Mouse (Mus musculus) forebrain, embryonic 11.5 days (tissue): ENCODE results near the gene Pex19. TPM values are rescaled to one million over a fixed set of nuclear protein-coding genes. Genes with fewer than 3 reads are reported as not detected.
A peak's percentile ranks its signal among the peaks of the same experiment; 100 is the strongest.

ENCODE experiments used
- ATAC-seq: fragments of 200-750 bp; cut with Nextera tagmentation; replicated peaks from 2 replicates; pipeline ENCODE4 v1.8.0; 2017; ENCODE audit warnings: moderate TSS enrichment; ENCODE audit not compliant: low FRiP score
- DNase-seq: peaks from one replicate; pipeline ENCODE4 v3.0.0-alpha.2; 2017; ENCODE audit warnings: low spot score
- H3K27ac ChIP-seq: fragments of 300-500 bp; sonication (generic); 2 replicates; pipeline ENCODE4 v1.5.1; 2014; ENCODE audit warnings: low read depth, low read length
- H3K27me3 ChIP-seq: fragments of 300-500 bp; sonication (generic); 2 replicates; pipeline ENCODE4 v1.6.1; 2014; ENCODE audit warnings: mild to moderate bottlenecking, low read length, mixed read lengths; ENCODE audit not compliant: control insufficient read depth, insufficient read depth
- H3K36me3 ChIP-seq: fragments of 300-500 bp; sonication (generic); 2 replicates; pipeline ENCODE4 v1.6.1; 2014; ENCODE audit warnings: mild to moderate bottlenecking, low read length, moderate library complexity, mixed read lengths; ENCODE audit not compliant: control insufficient read depth, insufficient read depth
- H3K4me1 ChIP-seq: fragments of 300-500 bp; sonication (generic); replicated peaks from 2 replicates; pipeline ENCODE4 v1.6.1; 2014; ENCODE audit warnings: low read length, mixed read lengths; ENCODE audit not compliant: control insufficient read depth, insufficient read depth
- H3K4me2 ChIP-seq: fragments of 300-500 bp; sonication (generic); 2 replicates; pipeline ENCODE4 v1.6.1; 2014; ENCODE audit warnings: low read depth, mild to moderate bottlenecking, low read length, moderate library complexity, mixed read lengths; ENCODE audit not compliant: severe bottlenecking
- H3K4me3 ChIP-seq: fragments of 300-500 bp; sonication (generic); 2 replicates; pipeline ENCODE4 v1.5.1; 2014; ENCODE audit warnings: low read depth, low read length
- H3K9ac ChIP-seq: fragments of 300-500 bp; sonication (generic); 2 replicates; pipeline ENCODE4 v1.6.1; 2014; ENCODE audit warnings: low read length
- H3K9me3 ChIP-seq: fragments of 300-500 bp; sonication (generic); 2 replicates; pipeline ENCODE4 v1.6.1; 2016; ENCODE audit warnings: low read length, mixed read lengths; ENCODE audit not compliant: control insufficient read depth
- WGBS: fragments of 180-500 bp; shearing (Covaris S2); extraction: QIAGEN DNeasy Blood & Tissue Kit; methylation state at CpG from one replicate; pipeline ENCODE4 v1.1.7; 2014; 5-methylcytosine and 5-hydroxymethylcytosine counted together
- polyA plus RNA-seq: library from polyadenylated mRNA; unstranded; fragments of >200 nt; fragmentation: Nextera tagmentation; extraction: Ambion mirVana; gene quantifications from 2 replicates; pipeline ENCODE4 v1.2.1, GENCODE M21; 2014

The Pex19 gene
- polyA plus RNA-seq, 1 experiment from 2014 or later = 146 TPM

- Histone ChIP-seq H3K4me3 (peak overlapping the region; percentile 67), H3K9ac (peak overlapping the region; percentile 71; the same call in 1 of the 2 replicates), H3K27me3 (no peaks in the 10 kb centered on the region), H3K9me3 (no peaks in the 10 kb centered on the region), H3K4me2 (peak overlapping the region; percentile 70), H3K36me3 (peaks cover 15% of the 10 kb centered on the region; the same call in 1 of the 2 replicates), H3K4me1 (peaks cover 4% of the 10 kb centered on the region; the same call in 1 of the 2 replicates), H3K27ac (no peak overlapping the region)
- ATAC-seq (no peak), DNase-seq (no peak)
- WGBS = 57% methylated on average over 5 of the region's 5 CpGs
These were observed 932 bp downstream of the Pex19 start for GRCm38 (mm10) chr1:172127487-172127886.

GRCm38 (mm10) chr1:172128563-172128962 is 2.0 kb downstream of the Pex19 start:
- 92% methylated on average over 15 of the region's 15 CpGs for WGBS
- no peak for DNase-seq
- Histone ChIP-seq H3K36me3 (peaks cover 21% of the 10 kb centered on the region; the same call in 1 of the 2 replicates), H3K9me3 (no peaks in the 10 kb centered on the region), H3K4me1 (peaks cover 4% of the 10 kb centered on the region; the same call in 1 of the 2 replicates), H3K9ac (no peak overlapping the region), H3K4me2 (no peak overlapping the region), H3K27ac (no peak overlapping the region), H3K27me3 (no peaks in the 10 kb centered on the region), H3K4me3 (no peak overlapping the region)
- no peak for ATAC-seq

- no peak overlapping the region for H3K4me3 ChIP-seq
- no peaks in the 10 kb centered on the region for H3K27me3 ChIP-seq
- DNase-seq (no peak), ATAC-seq (no peak)
- H3K4me2 ChIP-seq = no peak overlapping the region
- no peak overlapping the region for H3K9ac ChIP-seq
- 78% methylated on average over 2 of the region's 2 CpGs for WGBS
- no peak overlapping the region for H3K27ac ChIP-seq
- H3K4me1 ChIP-seq = peaks cover 4% of the 10 kb centered on the region; the same call in 1 of the 2 replicates
- H3K9me3 ChIP-seq = no peaks in the 10 kb centered on the region
- peaks cover 21% of the 10 kb centered on the region; the same call in 1 of the 2 replicates for H3K36me3 ChIP-seq
These were observed 2.6 kb downstream of the Pex19 start for GRCm38 (mm10) chr1:172129108-172129507.

GRCm38 (mm10) chr1:172129780-172130179 is 3.2 kb downstream of the Pex19 start:
- H3K27ac ChIP-seq = no peak overlapping the region
- H3K36me3 ChIP-seq = peaks cover 21% of the 10 kb centered on the region; the same call in 1 of the 2 replicates
- no peaks in the 10 kb centered on the region for H3K27me3 ChIP-seq
- H3K9me3 ChIP-seq = no peaks in the 10 kb centered on the region
- ATAC-seq = no peak
- H3K4me1 ChIP-seq = peaks cover 4% of the 10 kb centered on the region; the same call in 1 of the 2 replicates
- H3K4me2 ChIP-seq = no peak overlapping the region
- 97% methylated on average over 5 of the region's 5 CpGs for WGBS
- no peak overlapping the region for H3K4me3 ChIP-seq
- no peak for DNase-seq
- no peak overlapping the region for H3K9ac ChIP-seq

DNA sequence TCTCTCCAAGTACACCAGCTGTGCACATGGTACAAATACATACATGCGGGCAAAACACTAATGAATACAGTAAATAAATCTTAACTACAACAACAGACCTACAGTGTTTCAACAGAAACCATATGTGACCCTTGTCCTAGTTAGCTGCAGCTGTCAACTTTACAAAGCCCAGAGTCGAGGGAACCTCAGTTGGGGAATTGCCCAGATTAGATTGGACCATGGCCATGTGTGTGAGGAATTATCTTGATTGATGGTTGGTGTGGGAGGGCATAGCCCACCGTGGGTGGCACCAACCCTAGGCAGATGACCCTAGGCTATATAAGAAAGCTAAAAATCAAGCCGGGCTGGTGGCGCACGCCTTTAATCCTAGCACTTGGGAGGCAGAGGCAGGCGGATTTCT is 5.8 kb downstream of the Pex19 start:
- H3K9ac ChIP-seq = no peak overlapping the region
- H3K4me2 ChIP-seq = no peak overlapping the region
- H3K27ac ChIP-seq = no peak overlapping the region
- no peak for DNase-seq
- WGBS = 91% methylated on average over 7 of the region's 7 CpGs
- H3K27me3 ChIP-seq = no peaks in the 10 kb centered on the region
- peaks cover 21% of the 10 kb centered on the region; the same call in 1 of the 2 replicates for H3K36me3 ChIP-seq
- 0 out of 2 replicates have a peak, but pooled peaks cover 4% of the 10 kb centered on the region for H3K4me1 ChIP-seq
- no peak overlapping the region for H3K4me3 ChIP-seq
- H3K9me3 ChIP-seq = no peaks in the 10 kb centered on the region
- no peak for ATAC-seq

DNA sequence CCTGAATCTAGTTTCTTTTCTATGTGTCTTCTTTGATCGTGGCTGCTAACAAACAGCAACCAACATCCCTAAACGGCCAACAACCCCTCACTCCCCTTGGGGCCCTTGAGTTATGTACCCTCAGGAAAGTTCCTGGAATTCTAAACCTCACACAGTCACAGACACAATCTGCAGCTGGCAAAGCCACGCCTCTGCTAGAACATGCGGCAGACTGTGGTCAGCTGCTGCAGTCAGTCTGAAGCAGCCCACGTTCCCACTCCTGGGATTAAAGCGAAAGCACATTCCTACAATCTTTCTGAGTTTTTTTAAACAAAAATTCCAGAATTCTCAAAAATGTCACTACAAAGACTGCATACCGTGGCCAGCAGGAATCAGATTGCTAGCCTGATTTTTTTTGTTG is 7.0 kb downstream of the Pex19 start:
- DNase-seq (no peak), ATAC-seq (no peak)
- H3K27me3 ChIP-seq = no peaks in the 10 kb centered on the region
- no peaks in the 10 kb centered on the region for H3K4me1 ChIP-seq
- H3K36me3 ChIP-seq = peaks cover 21% of the 10 kb centered on the region; the same call in 1 of the 2 replicates
- no peaks in the 10 kb centered on the region for H3K9me3 ChIP-seq
- H3K4me3 ChIP-seq = no peak overlapping the region
- WGBS = 89% methylated on average over 7 of the region's 7 CpGs
- no peak overlapping the region for H3K27ac ChIP-seq
- no peak overlapping the region for H3K9ac ChIP-seq
- no peak overlapping the region for H3K4me2 ChIP-seq

DNA sequence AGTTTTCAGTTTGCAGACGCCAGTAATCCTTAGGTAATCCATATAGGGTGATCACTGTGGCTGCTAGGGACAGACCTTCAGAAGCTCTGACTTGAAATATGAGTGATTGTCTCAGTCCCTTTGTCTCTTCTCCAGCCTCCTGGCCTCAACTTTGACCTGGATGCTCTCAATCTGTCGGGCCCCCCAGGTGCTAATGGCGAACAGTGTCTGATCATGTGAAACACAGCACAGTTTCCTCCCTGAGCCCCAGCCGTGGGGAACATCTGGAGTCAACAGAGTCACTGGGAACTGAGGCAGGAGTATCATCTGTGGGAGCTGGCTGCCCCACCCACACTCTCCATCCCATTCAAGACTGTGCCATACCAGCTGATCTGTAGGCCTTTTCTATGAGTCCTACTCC is 7.5 kb downstream of the Pex19 start:
- no peak overlapping the region for H3K9ac ChIP-seq
- H3K9me3 ChIP-seq = no peaks in the 10 kb centered on the region
- peaks cover 21% of the 10 kb centered on the region; the same call in 1 of the 2 replicates for H3K36me3 ChIP-seq
- WGBS = 92% methylated on average over 4 of the region's 4 CpGs
- DNase-seq (no peak), ATAC-seq (no peak)
- H3K27me3 ChIP-seq = no peaks in the 10 kb centered on the region
- no peak overlapping the region for H3K4me2 ChIP-seq
- H3K4me3 ChIP-seq = no peak overlapping the region
- H3K4me1 ChIP-seq = no peaks in the 10 kb centered on the region
- no peak overlapping the region for H3K27ac ChIP-seq

GRCm38 (mm10) chr1:172140160-172140559 is 13.6 kb downstream of the Pex19 start:
- H3K4me1 ChIP-seq = no peaks in the 10 kb centered on the region
- WGBS = 77% methylated on average over 2 of the region's 2 CpGs
- H3K4me3 ChIP-seq = no peak overlapping the region
- no peak for ATAC-seq
- H3K9me3 ChIP-seq = no peaks in the 10 kb centered on the region
- DNase-seq = no peak
- no peak overlapping the region for H3K9ac ChIP-seq
- no peak overlapping the region for H3K27ac ChIP-seq
- no peak overlapping the region for H3K4me2 ChIP-seq
- no peaks in the 10 kb centered on the region for H3K27me3 ChIP-seq
- H3K36me3 ChIP-seq = no peaks in the 10 kb centered on the region

GRCm38 (mm10) chr1:172140825-172141224 is 14.3 kb downstream of the Pex19 start:
- DNase-seq (no peak), ATAC-seq (no peak)
- no peaks in the 10 kb centered on the region for H3K9me3 ChIP-seq

More at GRCm38 (mm10) chr1:172140825-172141224, 14.3 kb downstream of the Pex19 start:
- Histone ChIP-seq H3K27me3 (no peaks in the 10 kb centered on the region), H3K4me3 (no peak overlapping the region), H3K9ac (no peak overlapping the region), H3K4me1 (no peaks in the 10 kb centered on the region), H3K4me2 (no peak overlapping the region), H3K27ac (no peak overlapping the region), H3K36me3 (no peaks in the 10 kb centered on the region)
- 93% methylated on average over 1 of the region's 1 CpGs for WGBS
